Mouse (Mus musculus) hindbrain, embryonic 10.5 days (tissue): Measurements from ENCODE around the gene Pdia3. TPM values are rescaled to one million over a fixed set of nuclear protein-coding genes. Genes with fewer than 3 reads are reported as not detected.
"Not testable (repeated sequence)": the region's sequence is repeated elsewhere in the genome, so short reads cannot be mapped to it uniquely, and the experiment has no call there.

Source experiments
- DNase-seq: peaks from one replicate; pipeline ENCODE4 v3.0.0-alpha.2; 2017; ENCODE audit warnings: low spot score
- H3K27ac ChIP-seq: fragments of 300-500 bp; sonication (generic); 2 replicates; pipeline ENCODE4 v1.5.1; 2016; ENCODE audit warnings: mild to moderate bottlenecking, moderate library complexity
- H3K27me3 ChIP-seq: fragments of 300-500 bp; sonication (generic); 2 replicates; pipeline ENCODE4 v1.6.1; 2016; ENCODE audit warnings: mild to moderate bottlenecking; ENCODE audit not compliant: poor library complexity, insufficient read depth, severe bottlenecking
- H3K36me3 ChIP-seq: fragments of 300-500 bp; sonication (generic); 2 replicates; pipeline ENCODE4 v1.6.1; 2016; ENCODE audit warnings: mild to moderate bottlenecking, moderate library complexity
- H3K4me1 ChIP-seq: fragments of 300-500 bp; sonication (generic); replicated peaks from 2 replicates; pipeline ENCODE4 v1.6.1; 2016; ENCODE audit warnings: mild to moderate bottlenecking
- H3K4me3 ChIP-seq: fragments of 300-500 bp; sonication (generic); 2 replicates; pipeline ENCODE4 v1.5.1; 2016; ENCODE audit warnings: mild to moderate bottlenecking, moderate library complexity
- H3K9me3 ChIP-seq: fragments of 300-500 bp; sonication (generic); 2 replicates; pipeline ENCODE4 v1.6.1; 2016; ENCODE audit warnings: mild to moderate bottlenecking, moderate library complexity
- WGBS: fragments of 180-500 bp; shearing (Covaris S2); methylation state at CpG from one replicate; pipeline ENCODE4 v1.1.7; 2016; 5-methylcytosine and 5-hydroxymethylcytosine counted together
- polyA plus RNA-seq: library from polyadenylated mRNA; unstranded; fragments of >200 nt; fragmentation: Nextera tagmentation; extraction: Ambion mirVana; gene quantifications from 2 replicates; pipeline ENCODE4 v1.2.1, GENCODE M21; 2016

The Pdia3 gene
- polyA plus RNA-seq, 1 experiment from 2014 or later = 498 TPM

- H3K4me3 ChIP-seq = peak overlapping the region; percentile 66; the same call in 1 of the 2 replicates
- 93% methylated on average over 3 of the region's 3 CpGs for WGBS
- H3K36me3 ChIP-seq = peaks cover 16% of the 10 kb centered on the region
- not testable (repeated sequence) for DNase-seq, H3K27me3 ChIP-seq, H3K27ac ChIP-seq, H3K4me1 ChIP-seq, H3K9me3 ChIP-seq
Observed at GRCm38 (mm10) chr2:121472783-121473182, 59.2 kb downstream of the Pdia3 start.

DNA sequence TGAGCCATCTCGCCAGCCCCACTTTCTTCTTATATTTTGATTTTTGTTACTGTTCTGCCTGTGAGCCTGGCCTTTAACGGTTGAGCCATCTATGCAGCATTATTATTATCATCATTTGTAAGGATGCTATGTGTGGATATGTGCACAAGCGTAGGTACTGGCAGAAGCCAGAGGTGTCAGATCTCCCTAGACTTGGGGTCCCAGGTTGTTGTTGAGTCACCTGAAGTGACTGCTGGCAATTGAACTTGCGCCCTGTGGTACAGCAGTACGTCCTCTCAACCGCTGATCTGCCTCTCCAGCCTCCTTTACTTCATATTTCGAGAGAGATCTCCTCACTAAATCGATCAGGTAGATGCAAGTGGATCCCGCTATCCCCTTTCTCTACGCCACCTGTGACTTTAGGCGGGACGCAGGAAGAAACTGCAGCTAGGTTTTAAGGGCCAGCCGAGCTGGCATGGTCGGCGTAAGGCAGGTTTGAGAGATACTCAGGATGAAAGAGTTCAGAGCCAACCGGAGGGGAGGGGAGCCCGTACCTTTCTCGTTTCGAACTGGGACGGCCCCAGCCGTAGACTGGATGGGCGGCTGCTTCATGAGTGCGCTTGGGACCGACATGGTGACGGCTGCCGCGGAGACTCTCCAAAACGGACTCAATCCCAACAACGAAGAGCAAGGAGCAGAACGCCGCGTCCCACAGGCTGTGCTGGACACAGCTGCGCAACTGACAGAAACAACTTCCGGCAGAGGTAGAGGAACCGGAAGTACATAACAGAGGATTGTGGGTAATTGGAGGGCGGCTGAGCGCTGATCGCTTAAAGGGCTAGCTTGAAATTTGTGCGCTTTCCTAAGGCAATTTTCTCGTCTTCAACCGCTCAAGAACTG, 60.0 kb downstream of the Pdia3 start, which contains the start of gene Mfap1b:
Gene Mfap1b (minus strand): TSS at position 767 of the 879 bp plus-strand sequence.
- H3K4me1 ChIP-seq, H3K27me3 ChIP-seq, H3K9me3 ChIP-seq: not testable (repeated sequence)
- Histone ChIP-seq H3K27ac (peak within 1 kb of the TSS; percentile 77), H3K36me3 (peaks cover 11% of the 10 kb centered on the region), H3K4me3 (peak within 1 kb of the TSS; percentile 66)
- peak; percentile 82 for DNase-seq
- 4% methylated on average over 41 of the region's 41 CpGs for WGBS

GRCm38 (mm10) chr2:121474180-121474535, 60.6 kb downstream of the Pdia3 start:
- H3K36me3 ChIP-seq = peaks cover 11% of the 10 kb centered on the region
- H3K4me1 ChIP-seq = peaks cover 7% of the 10 kb centered on the region
- peak overlapping the region; percentile 77 for H3K27ac ChIP-seq
- H3K9me3 ChIP-seq = no peaks in the 10 kb centered on the region
- 39% methylated on average over 8 of the region's 8 CpGs for WGBS
- peak overlapping the region; percentile 66 for H3K4me3 ChIP-seq
- DNase-seq = no peak
- no peaks in the 10 kb centered on the region for H3K27me3 ChIP-seq

DNA sequence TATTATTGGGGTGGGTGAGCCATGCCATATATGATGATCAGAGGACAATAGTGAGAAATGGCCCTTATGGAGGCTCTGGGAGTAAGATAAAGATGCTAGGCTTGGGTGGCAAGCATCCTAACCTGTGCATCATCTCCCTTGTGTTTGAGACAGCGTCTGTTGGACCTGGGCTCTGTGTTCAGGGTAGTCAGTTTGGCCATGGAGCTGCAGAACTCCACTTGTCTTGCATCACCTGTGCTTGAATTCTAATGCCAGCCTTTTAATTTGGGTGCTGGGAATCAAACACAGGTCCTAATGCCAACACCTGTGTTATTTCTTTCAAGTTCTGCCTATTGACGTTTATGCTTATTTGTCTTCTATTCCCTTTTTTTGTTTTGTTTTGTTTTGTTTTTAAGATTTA, 61.7 kb downstream of the Pdia3 start:
- 92% methylated on average over 2 of the region's 2 CpGs for WGBS
- H3K4me3 ChIP-seq, H3K27me3 ChIP-seq, DNase-seq, H3K9me3 ChIP-seq, H3K4me1 ChIP-seq, H3K27ac ChIP-seq: not testable (repeated sequence)
- peaks cover 11% of the 10 kb centered on the region for H3K36me3 ChIP-seq

- 81% methylated on average over 3 of the region's 3 CpGs for whole genome bisulfite sequencing
- no peaks in the 10 kb centered on the region for H3K36me3 ChIP-seq
- peaks cover 7% of the 10 kb centered on the region for H3K4me1 ChIP-seq
- no peak for DNase-seq
- no peak overlapping the region for H3K4me3 ChIP-seq
- no peaks in the 10 kb centered on the region for H3K9me3 ChIP-seq
- H3K27me3 ChIP-seq = no peaks in the 10 kb centered on the region
- H3K27ac ChIP-seq = no peak overlapping the region
Observed at GRCm38 (mm10) chr2:121477491-121478266, 64.1 kb downstream of the Pdia3 start.

- Histone ChIP-seq H3K9me3 (no peaks in the 10 kb centered on the region), H3K36me3 (no peaks in the 10 kb centered on the region), H3K4me1 (peaks cover 12% of the 10 kb centered on the region), H3K4me3 (no peak overlapping the region), H3K27ac (no peak overlapping the region), H3K27me3 (no peaks in the 10 kb centered on the region)
- no peak for DNase-seq
- 56% methylated on average over 3 of the region's 3 CpGs for WGBS
Observed at GRCm38 (mm10) chr2:121480498-121480897, 66.9 kb downstream of the Pdia3 start.

DNA sequence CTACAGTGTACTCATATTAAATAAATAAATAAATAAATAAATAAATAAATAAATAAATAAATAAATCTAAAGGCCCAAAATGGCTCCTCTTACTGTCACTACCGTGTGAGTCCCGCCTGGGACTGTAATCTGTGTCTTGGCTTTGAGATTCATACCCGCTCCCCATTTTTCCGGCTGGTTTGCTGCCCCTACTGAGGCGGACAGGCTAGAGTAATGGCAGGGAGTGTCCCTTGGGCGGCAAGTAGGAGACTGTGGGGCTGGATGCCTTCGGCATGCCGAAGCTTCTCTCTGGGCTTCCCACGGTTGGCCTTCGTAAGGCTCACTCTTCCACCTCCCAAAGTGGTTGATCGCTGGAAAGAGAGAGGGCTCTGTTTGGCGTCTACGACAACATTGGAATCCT, 67.3 kb downstream of the Pdia3 start:
- H3K4me3 ChIP-seq, H3K36me3 ChIP-seq, H3K27me3 ChIP-seq, H3K27ac ChIP-seq, DNase-seq, H3K9me3 ChIP-seq: not testable (repeated sequence)
- 86% methylated on average over 13 of the region's 13 CpGs for WGBS
- peaks cover 12% of the 10 kb centered on the region for H3K4me1 ChIP-seq

- Histone ChIP-seq H3K9me3 (no peaks in the 10 kb centered on the region), H3K27me3 (no peaks in the 10 kb centered on the region), H3K4me1 (peaks cover 12% of the 10 kb centered on the region), H3K27ac (peak overlapping the region; percentile 45), H3K36me3 (no peaks in the 10 kb centered on the region), H3K4me3 (no peak overlapping the region)
- WGBS = 51% methylated on average over 8 of the region's 8 CpGs
- no peak for DNase-seq
Observed at GRCm38 (mm10) chr2:121483576-121483975, 70.0 kb downstream of the Pdia3 start.

DNA sequence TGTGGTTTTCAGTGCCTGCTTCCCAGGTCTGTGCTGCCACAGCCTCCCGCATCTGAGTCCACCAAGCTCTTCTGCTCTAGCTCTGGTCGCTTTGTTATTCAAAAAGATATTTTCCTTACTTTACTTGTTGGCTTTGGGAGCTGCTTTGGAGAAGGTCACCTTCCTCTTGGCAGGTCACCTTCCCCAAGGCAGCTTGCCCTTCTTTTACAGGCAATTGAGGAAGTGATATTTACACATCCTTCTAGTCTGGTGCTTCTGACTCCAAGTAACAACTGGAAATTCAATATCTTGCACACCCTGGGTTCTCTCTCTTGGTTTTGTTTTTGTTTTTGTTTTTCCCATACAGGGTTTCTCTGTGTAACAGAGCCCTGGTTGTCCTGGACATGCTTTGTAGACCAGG, 70.8 kb downstream of the Pdia3 start:
- H3K4me1 ChIP-seq = peaks cover 12% of the 10 kb centered on the region
- H3K4me3 ChIP-seq, H3K27me3 ChIP-seq, H3K36me3 ChIP-seq, H3K27ac ChIP-seq, H3K9me3 ChIP-seq, DNase-seq: not testable (repeated sequence)
- WGBS = 89% methylated on average over 2 of the region's 2 CpGs

Other genes with a start within 250 kb of the Pdia3 start
- gene Tubgcp4, start 243.1 kb upstream of the Pdia3 start, polyA plus RNA-seq = 67.6 and 83.2 TPM in 2 replicates
- gene Zscan29, start 242.7 kb upstream of the Pdia3 start, polyA plus RNA-seq = 11.8 and 13.6 TPM in 2 replicates
- gene Trp53bp1, start 142.4 kb upstream of the Pdia3 start, polyA plus RNA-seq = 121 and 123 TPM in 2 replicates
- 11.7 and 15.0 TPM in 2 replicates for gene Map1a, start 124.2 kb upstream of the Pdia3 start, polyA plus RNA-seq
- 10.4 and 10.7 TPM in 2 replicates for gene Ppip5k1, start 58.4 kb upstream of the Pdia3 start, polyA plus RNA-seq
- 5.1 and 6.7 TPM in 2 replicates for gene Ckmt1, start 56.1 kb upstream of the Pdia3 start, polyA plus RNA-seq
- gene Strc, start 26.6 kb upstream of the Pdia3 start, polyA plus RNA-seq = not detected in 2 replicates
- 1.6 and 3.0 TPM in 2 replicates for gene Catsper2, start within 50 bp of the Pdia3 start, polyA plus RNA-seq
- 3.3 and 6.5 TPM in 2 replicates for gene Ell3, start 30.5 kb downstream of the Pdia3 start, polyA plus RNA-seq
- 502 and 520 TPM in 2 replicates for gene Serf2, start 35.4 kb downstream of the Pdia3 start, polyA plus RNA-seq
- 110 and 135 TPM in 2 replicates for gene Hypk, start 39.5 kb downstream of the Pdia3 start, polyA plus RNA-seq
- gene Serinc4, start 43.0 kb downstream of the Pdia3 start, polyA plus RNA-seq = 0.15 and 0.42 TPM in 2 replicates
- gene Mfap1b, start 60.3 kb downstream of the Pdia3 start, polyA plus RNA-seq = 48.8 and 56.1 TPM in 2 replicates
- gene Mfap1a, start 92.9 kb downstream of the Pdia3 start, polyA plus RNA-seq = 21.2 and 27.2 TPM in 2 replicates
- 8.8 and 13.0 TPM in 2 replicates for gene Wdr76, start 92.9 kb downstream of the Pdia3 start, polyA plus RNA-seq